Mouse (Mus musculus) left cerebral cortex, adult 11 months (tissue): ENCODE measurements around the gene Tspan4.

Source experiments
- DNase-seq: peaks from one replicate; pipeline ENCODE4 v3.0.0; 2022; ENCODE audit warnings: low spot score

Tspan4 gene

DNA sequence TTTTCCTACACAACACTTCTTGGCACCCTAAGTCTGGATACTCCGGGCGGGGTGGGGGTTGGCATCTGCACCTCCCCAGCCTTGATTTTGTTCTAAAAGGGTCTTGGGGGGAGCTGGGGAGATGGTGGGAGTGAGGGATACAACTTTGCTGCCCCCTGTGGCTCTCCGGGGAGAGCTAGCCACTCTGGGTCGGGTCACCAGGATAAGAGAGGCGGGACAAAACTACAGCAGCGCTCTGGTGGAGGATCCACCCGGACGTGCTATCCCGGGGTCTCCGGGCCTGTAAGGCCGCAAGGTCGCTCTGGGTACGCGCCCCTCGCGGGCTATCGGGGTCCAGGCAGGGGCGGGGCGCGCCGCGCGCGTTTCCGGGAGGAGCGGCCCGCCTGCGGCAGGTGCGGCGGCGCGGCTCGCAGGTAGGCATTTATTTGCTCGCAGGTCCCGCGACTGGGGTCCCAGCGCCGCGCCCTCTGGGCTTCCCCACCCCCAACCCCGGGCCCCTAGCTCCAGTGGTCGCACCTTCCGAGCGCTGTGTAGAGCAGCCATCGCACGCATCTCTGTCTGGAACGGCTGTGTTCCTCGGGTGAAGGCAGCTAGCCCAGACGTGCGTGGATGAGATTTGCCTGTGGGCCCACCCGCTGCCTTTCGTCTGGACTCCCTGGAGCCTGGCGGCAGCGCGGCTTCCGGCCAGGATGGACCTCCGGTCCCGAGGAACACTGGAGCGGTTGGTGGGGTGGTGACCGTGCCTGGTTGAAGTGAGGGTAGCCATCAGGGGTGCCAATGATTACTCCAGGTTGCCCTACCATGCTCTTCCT lies 13.3 kb upstream of the Tspan4 start:
- DNase-seq = no peak

DNA sequence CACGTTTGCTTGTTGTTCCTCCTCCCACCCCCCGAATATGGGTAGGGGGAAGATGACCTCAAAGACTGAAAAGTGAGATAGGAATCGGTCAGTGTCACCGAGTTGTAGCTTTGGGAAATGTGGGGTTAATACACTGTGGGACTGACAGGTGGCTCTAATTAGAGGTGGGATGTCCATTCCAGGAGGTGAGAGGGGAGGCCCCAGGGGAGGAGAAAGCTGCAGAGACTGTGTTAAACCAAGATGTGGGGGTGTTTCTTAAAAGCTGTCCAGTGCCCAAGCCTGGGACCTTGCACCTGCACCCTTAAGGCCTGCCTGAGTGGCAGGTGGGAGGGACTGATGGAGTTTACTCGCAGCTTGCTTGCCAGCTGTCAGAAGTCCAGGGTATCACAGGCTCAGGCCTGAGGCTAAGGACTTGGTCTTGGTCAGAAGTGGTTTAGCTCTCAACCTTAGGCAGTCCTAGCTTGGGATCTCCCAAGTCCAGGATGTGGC lies 12.7 kb upstream of the Tspan4 start:
- no peak for DNase-seq

DNA sequence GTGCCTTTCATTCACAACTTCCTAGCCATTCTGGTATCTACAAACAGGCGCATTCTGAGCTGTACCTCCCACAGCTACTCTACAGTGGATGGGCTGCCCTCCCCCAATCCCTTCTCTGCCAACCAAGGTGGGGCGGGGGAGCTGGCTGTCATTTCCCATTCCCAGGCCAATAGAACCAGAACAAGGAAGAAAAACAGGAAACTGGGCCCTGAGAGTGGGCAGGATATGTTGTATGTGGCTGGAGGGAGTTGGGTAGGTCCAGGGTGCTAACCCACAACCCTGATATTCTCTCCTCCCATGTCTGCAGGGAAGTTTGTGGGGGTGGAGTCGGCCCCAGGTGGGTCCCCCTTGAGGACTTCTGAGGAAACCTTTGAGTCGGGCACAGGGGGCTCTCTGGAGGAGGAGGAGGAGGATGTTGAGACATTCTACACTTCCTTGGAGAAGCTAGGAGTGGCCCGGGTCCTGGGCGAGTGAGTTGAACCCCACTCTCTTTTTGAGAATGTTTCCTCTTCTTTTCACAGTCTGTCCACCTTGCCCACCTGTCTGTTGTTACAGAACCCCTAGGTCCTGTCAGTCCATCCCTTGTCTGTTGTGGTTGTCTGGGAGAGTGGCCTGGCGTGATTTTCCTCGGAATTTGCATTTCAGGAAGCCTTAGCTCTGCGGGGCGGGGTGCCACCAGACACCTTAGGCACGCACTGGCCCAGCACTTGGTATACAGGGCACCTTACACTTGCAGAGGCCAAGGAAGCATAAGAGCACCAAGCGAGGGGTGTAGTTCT lies 11.0 kb upstream of the Tspan4 start:
- DNase-seq = no peak

DNA sequence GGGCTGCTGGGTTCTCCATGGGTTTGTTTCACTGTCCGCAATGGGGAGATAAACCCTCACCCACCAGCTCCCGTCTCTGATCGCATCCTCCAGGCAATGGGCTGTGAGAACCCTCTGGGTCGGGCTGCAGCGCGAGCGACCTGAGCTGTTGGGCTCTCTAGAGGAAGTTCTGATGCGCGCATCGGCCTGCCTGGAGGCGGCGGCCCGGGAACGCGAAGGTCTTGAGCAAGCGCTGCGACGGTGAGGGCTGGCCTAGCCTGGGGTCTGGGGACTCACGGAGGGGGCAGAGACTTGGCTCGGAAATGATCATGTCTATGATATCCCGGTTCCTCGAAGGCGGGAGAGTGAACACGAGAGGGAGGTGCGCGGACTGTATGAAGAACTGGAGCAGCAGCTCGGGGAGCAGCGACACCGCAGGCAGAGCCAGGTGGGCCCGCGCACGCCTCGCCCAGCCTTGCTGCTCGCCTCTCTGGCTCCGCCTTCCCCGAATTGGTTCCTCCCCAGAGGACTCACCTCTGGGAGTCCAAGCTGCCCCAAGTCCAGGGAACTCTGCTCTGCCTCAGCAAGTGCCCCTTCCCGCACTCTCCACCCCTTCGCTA lies 10.3 kb upstream of the Tspan4 start:
- DNase-seq = no peak

DNA sequence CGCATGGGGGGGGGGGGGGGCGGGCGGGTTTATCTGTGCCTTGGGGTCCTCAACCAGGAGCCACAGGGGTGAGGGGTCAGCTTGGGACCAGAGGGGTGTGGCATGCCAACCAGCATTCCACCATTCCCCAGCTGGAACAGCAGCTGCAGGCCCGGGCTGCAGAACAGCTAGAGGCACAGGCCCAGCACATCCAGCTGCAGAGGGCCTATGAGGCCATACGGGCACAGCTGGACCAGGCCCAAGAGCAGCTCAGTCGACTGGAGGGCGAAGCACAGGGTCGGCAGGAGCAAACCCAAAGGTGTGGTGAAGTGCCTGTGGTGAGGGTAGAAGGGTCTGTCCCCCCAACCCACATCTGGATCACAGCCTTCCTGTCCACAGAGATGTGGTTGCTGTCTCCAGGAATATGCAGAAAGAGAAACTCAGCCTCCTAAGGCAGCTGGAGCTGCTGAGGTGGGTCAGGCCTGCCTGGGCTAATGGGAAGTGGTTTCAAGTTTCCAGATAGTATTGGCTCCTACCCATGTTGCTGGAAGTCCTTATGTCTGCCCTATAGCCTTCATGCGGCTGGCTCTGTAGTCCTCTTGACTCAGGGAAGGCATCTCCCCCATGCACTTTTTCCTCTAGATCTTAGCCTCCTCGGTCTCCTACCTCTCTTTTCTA lies 9.5 kb upstream of the Tspan4 start:
- no peak for DNase-seq

DNA sequence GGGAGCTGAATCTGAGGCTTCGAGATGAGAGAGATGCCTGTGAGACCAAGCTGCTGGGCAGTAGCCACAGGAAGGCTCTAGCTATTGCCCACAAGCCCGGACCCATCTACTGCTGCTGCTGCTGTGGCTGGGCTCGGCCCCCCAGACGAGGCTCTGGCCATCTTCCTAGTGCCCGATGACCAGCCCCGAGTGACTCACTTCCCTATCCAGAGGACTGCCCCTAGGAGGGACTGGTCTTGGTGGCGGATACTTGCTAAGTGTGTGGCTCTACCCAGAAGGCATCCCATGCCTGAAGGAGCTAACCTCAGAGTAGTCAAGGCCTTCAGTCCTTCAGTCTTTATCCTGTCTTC lies 9.0 kb upstream of the Tspan4 start:
- DNase-seq = no peak

DNA sequence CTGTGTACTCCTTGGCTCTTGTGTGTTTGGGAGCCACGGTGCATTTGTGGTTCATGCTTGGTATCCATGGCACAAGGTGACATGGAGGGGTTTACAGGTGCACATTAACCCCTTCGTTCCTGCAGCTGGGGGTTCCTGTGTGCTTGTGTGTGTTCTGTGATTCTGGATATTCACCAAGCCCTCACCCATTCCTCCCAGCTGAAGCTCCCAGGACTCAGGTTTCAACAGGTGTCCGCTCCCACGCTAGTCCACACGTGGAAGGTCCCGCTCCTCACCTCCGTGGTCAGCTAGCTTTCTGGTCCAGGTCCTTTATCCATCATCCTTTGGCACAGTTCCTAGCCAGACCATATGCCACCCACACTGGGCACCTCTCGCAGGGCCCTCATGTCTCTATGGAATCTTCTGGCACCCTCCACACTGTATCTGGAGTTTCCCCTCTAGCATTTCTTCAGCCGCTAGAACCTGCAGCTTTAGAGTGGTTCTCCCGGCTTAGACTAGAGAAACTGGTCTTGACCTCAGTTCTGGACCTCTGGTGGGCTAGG lies 8.4 kb upstream of the Tspan4 start:
- no peak for DNase-seq

DNA sequence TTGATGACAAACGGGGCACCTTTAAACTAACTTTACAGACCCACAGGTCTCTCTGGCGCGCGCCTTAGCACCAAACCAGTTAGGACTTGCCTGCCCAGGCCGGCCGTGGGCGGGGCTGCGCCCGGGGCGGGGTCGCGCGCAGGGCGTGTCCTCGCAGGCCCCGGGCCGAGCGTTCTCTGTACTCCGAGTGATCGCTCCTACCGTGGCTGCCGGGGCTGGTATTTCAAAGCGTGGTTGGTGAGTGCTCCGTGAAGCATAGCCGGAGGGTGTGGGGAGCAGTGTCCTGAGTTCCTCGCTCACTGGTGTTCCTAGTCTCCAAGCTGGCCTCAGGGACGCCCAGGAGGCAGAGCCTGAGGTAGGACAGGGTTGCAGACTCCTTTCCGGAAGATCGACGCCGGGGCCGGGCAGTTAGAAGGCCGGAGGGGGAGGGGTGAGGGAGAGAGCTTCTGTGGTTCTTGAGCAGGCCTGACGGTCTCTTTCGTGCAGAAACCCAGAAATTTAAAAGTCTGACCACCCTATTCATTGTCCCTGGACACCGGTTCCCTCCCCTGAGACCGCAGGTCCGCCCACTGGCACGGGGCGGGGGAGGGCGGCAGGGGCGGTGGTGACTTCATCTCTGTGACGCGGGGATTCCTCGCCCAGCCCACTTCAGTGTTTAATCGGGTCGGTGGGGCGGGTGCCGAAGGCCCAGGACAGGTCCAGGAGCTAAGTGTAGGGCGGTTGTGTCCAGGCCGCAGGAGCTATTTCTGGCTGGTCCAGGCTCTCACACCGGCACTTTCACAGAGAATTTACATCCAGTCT lies 7.6 kb upstream of the Tspan4 start, which contains the start of gene Cd151:
TSS of gene Cd151 (plus strand) at position 163 of the 801 bp plus-strand sequence.
- no peak for DNase-seq

DNA sequence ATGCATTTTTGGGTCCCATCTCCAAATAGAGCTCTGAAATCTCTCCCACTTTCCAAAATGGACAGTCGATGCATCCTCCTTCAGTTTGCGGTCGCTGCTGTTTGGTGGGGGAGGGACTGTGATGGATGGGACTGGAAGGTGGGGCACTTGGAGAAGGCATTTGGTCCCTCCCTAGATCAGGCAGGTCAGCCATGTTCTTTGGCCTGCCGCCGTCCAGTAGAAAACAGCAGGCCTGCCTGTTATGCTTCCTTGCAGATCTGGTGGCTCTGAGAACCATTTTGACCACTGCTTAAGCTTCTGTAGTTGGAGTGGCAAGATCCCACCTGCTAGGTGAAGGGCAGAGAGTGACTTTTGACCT lies 6.9 kb upstream of the Tspan4 start:
- no peak for DNase-seq

DNA sequence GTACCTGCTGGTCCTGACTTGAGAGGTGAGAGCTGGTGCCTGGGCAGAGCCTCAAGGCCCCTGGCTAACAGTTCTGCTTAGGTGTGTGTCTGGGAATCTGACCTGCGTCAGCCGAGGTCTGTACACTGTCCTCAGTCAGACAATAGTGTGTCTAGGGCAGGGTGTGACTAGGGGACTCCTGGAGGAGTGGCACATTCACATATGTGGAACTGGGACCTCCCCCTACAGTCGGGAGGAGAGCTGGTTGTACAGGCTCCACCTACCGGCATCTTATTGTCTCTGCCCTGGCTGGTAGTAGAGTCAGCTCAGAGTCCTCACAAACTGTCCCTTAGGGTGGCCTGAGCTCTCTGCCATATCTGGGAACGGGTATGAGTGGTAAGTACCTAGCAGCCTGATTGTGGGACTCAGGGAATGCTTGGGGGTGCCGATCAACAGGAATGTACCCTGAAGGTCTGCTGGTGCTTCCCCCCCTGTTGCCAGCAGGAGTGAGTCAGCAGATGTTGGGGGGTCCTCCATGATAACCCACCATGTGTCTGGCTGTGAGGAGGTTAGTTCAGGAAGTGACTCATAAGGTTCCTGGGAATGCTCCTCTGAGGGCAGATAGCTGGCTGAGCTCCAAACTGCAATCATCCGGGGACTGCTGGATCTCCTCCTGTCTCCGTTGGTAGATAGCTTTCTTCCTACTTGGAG lies 6.4 kb upstream of the Tspan4 start:
- no peak for DNase-seq

DNA sequence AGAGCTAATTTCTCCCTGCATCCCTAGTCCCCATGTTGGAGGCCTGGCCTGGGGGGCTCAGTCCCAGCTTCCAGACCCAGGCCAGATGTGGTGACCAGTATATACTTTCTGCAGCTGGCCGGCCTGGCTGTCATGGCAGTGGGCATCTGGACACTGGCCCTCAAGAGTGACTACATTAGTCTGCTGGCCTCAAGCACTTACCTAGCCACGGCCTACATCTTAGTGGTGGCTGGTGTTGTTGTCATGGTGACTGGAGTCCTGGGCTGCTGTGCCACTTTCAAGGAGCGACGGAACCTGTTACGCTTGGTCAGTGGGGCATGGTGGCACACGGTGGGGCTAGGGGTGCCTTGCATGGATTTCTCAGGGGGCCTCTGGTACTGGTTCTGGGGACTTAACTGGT lies 5.7 kb upstream of the Tspan4 start:
- no peak for DNase-seq

DNA sequence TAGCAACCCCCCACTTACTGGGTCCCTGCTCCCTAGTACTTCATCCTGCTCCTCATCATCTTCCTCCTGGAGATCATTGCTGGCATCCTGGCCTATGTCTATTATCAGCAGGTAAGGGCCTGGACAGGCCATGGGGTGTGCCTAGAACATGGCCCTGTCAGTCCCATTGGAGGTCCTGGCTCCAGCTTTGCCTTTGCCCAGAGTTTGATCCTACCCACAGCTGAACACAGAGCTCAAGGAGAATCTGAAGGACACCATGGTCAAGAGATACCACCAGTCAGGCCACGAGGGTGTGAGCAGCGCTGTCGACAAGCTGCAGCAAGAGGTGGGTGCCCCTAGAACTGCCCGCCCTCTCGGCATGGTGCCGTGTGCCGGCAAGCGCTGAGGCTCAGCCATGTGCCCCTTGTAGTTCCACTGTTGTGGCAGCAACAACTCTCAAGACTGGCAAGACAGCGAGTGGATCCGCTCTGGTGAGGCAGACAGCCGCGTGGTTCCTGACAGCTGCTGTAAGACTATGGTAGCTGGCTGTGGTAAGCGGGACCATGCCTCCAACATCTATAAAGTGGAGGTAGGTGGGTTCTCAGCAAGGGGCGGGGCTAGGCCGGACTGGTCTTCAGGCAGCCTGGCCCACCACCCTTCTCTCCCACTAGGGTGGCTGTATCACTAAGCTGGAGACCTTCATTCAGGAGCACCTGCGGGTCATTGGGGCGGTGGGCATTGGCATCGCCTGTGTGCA lies 5.0 kb upstream of the Tspan4 start:
- no peak for DNase-seq

DNA sequence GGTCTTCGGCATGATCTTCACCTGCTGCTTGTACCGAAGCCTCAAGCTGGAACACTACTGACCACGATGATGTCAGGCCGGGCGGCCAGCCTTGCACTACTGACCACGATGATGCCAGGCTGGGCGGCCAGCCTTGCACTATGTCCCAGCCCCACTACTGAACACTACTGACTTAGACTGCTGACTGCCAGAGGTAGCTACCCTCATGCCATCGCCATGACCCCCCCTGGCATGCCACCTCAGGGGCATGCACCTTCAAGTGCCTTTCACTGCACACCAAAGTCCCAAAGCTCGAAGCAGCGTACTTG lies 4.4 kb upstream of the Tspan4 start:
- no peak for DNase-seq

DNA sequence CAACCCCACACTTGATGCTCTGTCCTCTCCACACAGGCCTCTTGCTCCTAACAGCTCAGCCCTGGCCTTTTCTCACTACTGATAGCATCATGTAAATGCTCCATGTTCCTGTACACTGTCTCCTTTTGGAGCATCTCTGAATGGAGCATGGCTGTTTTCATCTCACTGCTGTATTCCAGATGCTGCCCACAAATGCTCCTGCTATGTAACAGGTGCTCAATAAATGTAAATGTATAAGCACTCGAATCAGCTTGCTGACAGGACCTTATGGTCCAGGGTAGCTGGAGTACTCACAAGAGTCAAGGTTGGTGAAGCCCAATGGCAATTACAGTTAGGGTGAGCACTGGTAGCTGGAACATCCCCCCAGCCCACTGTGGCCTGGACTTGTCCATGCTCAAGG lies 3.8 kb upstream of the Tspan4 start:
- no peak for DNase-seq

DNA sequence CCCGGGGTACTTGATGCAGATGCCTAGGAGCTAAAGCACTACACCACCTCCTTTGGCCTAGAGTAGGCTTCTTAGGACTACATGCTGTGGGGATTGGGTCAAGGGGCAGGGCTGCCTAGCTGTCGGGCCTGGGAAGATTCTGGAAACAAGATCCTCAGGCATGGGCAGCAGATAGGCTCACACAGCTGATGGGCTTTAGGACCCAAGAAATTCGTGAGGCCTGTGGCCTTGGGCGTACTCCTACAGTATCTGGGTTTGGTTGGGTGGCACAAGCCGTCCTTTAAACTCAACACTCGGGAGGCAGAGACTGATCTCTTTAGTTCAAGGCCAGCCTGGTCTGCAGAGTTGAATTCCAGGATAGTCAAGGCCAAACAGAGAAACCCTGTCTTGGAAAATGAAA lies 2.8 kb upstream of the Tspan4 start:
- DNase-seq = no peak

DNA sequence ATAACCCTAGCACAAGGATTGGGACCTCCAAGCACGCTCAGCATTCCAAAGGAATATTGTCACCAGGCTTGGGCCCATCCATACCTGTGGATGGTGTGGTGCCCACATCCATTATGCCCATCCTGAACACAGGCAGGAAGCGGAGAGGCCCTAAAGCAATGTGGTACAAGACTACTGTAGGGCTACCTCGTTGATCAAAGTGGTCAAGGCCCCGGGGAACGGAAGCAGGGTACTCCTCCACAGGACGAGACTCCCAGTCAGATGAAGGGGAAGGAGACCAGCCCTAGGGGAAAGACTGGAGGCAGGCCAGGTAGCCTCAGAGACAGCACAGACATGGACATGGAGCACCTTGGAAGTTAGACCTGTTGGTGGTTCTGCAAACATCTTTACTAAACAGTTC lies 2.3 kb upstream of the Tspan4 start:
- no peak for DNase-seq

DNA sequence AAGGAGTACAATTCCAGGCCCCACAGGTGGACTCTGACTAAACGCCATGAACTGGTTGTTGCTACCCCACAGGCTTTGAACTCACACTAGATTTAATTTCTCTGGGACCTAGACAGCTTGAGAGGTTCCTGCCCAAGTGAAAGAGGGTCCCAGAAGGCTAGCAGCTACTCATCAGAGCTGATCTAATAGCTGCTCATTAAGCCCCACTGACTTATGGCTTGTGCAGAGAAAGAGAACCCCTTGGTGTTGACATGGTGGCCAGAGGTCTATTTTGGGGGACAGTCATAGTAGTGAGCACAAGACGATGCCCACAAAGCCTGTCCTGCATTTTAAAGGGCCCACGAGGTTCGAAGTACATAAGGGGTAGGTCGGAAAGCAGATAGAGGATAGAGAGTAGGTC lies 880 bp upstream of the Tspan4 start:
- DNase-seq = no peak

DNA sequence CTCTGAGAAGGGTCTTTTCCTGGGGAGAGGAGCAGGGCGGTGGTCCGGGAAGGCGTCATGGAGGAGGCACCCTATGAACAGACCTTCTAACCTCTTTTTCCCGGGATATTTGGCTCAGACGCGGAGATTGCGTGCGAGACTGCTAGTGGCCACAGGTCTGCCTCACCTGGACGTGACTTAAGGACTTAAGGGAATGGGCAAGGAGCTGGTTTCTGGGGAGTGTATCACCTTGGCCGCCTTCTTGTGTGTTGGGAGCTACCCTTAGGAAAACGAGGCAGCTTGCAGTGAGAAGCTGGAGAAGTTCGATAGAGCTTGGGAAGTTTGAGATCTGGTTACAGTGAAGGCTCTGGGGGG lies 742 bp downstream of the Tspan4 start:
- no peak for DNase-seq

DNA sequence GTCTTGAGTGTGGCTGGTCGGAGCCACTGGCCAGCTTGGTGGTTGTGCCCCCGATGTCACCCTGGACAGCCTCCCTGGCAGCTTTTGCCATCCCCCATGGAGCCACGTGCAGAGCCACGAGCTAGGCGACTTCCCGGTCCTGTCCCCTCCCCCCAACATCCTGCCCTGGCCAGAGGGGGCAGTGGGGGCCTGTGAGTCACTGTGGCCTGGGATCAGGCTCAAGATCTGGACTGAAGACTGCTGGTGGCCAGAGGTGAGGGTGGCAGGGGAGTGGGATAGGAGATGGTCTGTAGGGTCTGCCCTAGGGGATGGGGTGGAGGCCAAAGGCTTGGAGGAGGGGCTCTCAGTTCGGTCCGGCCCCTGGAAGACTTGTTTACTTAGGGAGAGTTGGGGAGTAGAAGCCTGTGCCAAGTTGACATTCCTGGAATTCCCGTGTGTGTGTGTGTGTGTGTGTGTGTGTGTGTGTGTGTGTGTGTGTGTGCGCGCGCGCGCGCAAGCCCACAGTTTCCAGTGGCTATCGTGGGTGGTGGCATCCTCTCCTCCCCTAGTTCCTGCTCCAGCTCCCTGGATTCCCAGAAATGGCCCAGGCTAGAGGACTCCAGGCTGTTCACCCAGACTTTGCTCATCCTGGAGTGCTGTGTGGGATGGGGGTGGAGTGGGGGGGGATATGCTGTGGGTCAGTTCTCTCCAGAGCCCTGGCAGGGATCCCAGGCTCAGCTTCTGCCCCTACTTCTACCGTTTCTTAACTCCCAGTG lies 1.4 kb downstream of the Tspan4 start:
- DNase-seq = no peak

DNA sequence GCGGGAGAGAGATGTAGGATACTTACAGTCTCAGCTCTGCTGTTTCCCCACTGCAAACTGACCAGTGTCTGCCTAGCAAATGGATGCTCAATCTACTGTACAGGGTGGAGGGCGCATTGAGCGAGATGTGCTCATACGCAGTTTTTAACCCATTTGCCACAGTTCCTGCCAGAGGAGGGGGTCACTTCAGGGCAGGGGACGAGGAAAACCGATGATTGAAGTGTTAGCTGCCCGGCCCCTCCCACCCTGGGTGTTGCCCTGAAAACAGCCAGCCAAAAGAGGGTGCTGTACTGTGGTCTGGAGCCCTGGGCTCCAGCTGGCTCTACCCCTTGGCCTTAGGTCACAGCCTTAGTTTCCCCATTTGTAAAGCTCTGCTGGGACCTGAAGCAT lies 1.9 kb downstream of the Tspan4 start:
- DNase-seq = no peak
